Mouse (Mus musculus) G1E (cell line): Measurements from ENCODE around the gene Sephs2. TPM values are rescaled to one million over a fixed set of nuclear protein-coding genes. Genes with fewer than 3 reads are reported as not detected.

Source experiments
- ATAC-seq: 2 replicates; pipeline ENCODE4 v1.8.0; 2016; ENCODE audit warnings: mild to moderate bottlenecking; ENCODE audit not compliant: insufficient number of reproducible peaks, poor library complexity, low FRiP score, severe bottlenecking; ENCODE audit errors: extremely low read depth
- DNase-seq: peaks from one replicate; pipeline ENCODE4 v3.0.0; 2012; ENCODE audit warnings: low spot score
- H3K27me3 ChIP-seq: 2 replicates; pipeline ENCODE4 v1.6.1; 2012; ENCODE audit warnings: mild to moderate bottlenecking, low read length, inconsistent platforms; ENCODE audit not compliant: insufficient read depth
- H3K36me3 ChIP-seq: replicated peaks from 2 replicates; pipeline ENCODE3; 2012; ENCODE audit warnings: mild to moderate bottlenecking, inconsistent platforms
- H3K4me1 ChIP-seq: 2 replicates; pipeline ENCODE4 v1.6.1; 2012; ENCODE audit warnings: low read depth, low read length, inconsistent platforms, mixed read lengths; ENCODE audit not compliant: insufficient read depth
- H3K4me3 ChIP-seq: 2 replicates; pipeline ENCODE4 v1.5.1; 2012; ENCODE audit warnings: low read depth, mild to moderate bottlenecking, inconsistent platforms, low read length, moderate library complexity, mixed read lengths
- H3K9me3 ChIP-seq: replicated peaks from 2 replicates; pipeline ENCODE4 v1.6.1; 2012; ENCODE audit warnings: inconsistent platforms
- CTCF ChIP-seq: IDR thresholded peaks from 2 replicates; pipeline ENCODE4 v1.5.1; 2012; ENCODE audit warnings: low read depth, low read length, inconsistent platforms, mixed read lengths
- GATA1 ChIP-seq: IDR thresholded peaks from 2 replicates; pipeline ENCODE4 v1.6.1; 2012; ENCODE audit warnings: borderline replicate concordance, low read length, inconsistent platforms, mixed read lengths
- GATA2 ChIP-seq: IDR thresholded peaks from 2 replicates; pipeline ENCODE4 v1.6.1; 2012; ENCODE audit warnings: low read depth, low read length, inconsistent platforms, borderline replicate concordance
- POLR2AphosphoS5 ChIP-seq: IDR thresholded peaks from 2 replicates; pipeline ENCODE4 v1.6.1; 2012; ENCODE audit warnings: low read depth, low read length, inconsistent platforms; ENCODE audit not compliant: insufficient replicate concordance
- TAL1 ChIP-seq: conservative IDR thresholded peaks from 2 replicates; pipeline ENCODE4 v1.6.1; 2012; ENCODE audit warnings: low read depth, low read length, inconsistent platforms, mixed read lengths
- polyA plus RNA-seq: library from polyadenylated mRNA; stranded (reverse); fragments of >175 nt; gene quantifications from 2 replicates; pipeline ENCODE4 v1.2.3, GENCODE M21; 2012
- total RNA-seq, 2 experiments: library from RNA; stranded (forward) in 1 of 2; stranded (reverse) in 1 of 2; fragments of 200-1000 nt in 1 of 2; fragments of >200 nt in 1 of 2; fragmentation: Nextera tagmentation in 1 of 2; gene quantifications; 2 replicates each; pipeline ENCODE4 v1.2.3; 2014 to 2017

Gene Sephs2
- total and polyA plus RNA-seq, 3 experiments, result 39.9 to 126 (median 75.9) TPM

GRCm38 (mm10) chr7:127297586-127298193 lies 23.8 kb upstream of the Sephs2 start:
- DNase-seq (no peak), ATAC-seq (no peak)
- H3K9me3 ChIP-seq, result no peaks in the 10 kb centered on the region
- no peaks in the 10 kb centered on the region for H3K36me3 ChIP-seq
- H3K4me3 ChIP-seq, result no peak overlapping the region
- TF ChIP-seq TAL1 (no peak), GATA1 (no peak), POLR2AphosphoS5 (no peak), CTCF (no peak), GATA2 (no peak)
- peaks cover 43% of the 10 kb centered on the region for H3K27me3 ChIP-seq
- H3K4me1 ChIP-seq, result peaks cover 8% of the 10 kb centered on the region; the same call in 1 of the 2 replicates

- Histone ChIP-seq H3K9me3 (no peaks in the 10 kb centered on the region), H3K4me3 (no peak overlapping the region), H3K27me3 (peaks cover 37% of the 10 kb centered on the region), H3K36me3 (no peaks in the 10 kb centered on the region), H3K4me1 (peaks cover 8% of the 10 kb centered on the region; the same call in 1 of the 2 replicates)
- ATAC-seq (no peak), DNase-seq (no peak)
- no peak for TF ChIP-seq TAL1
- no peak for TF ChIP-seq GATA2
- no peak for TF ChIP-seq GATA1
- no peak for TF ChIP-seq CTCF
- TF ChIP-seq POLR2AphosphoS5, result no peak
Measured at GRCm38 (mm10) chr7:127296786-127297555, 23.1 kb upstream of the Sephs2 start.

GRCm38 (mm10) chr7:127296098-127296497 lies 22.2 kb upstream of the Sephs2 start, which contains the start of gene Itgal:
TSS of gene Itgal (plus strand) at chr7:127296260.
- H3K9me3 ChIP-seq, result no peaks in the 10 kb centered on the region
- H3K27me3 ChIP-seq, result peaks cover 36% of the 10 kb centered on the region
- H3K36me3 ChIP-seq, result no peaks in the 10 kb centered on the region
- peaks cover 8% of the 10 kb centered on the region; the same call in 1 of the 2 replicates for H3K4me1 ChIP-seq
- ATAC-seq (peak; percentile 22; the same call in 1 of the 2 replicates), DNase-seq (peak; percentile 20)
- no peak for TF ChIP-seq CTCF
- no peak for TF ChIP-seq POLR2AphosphoS5
- TF ChIP-seq GATA2, result no peak
- TF ChIP-seq TAL1, result no peak
- no peak for TF ChIP-seq GATA1
- no peak within 1 kb of the TSS for H3K4me3 ChIP-seq

- H3K27me3 ChIP-seq, result peaks cover 30% of the 10 kb centered on the region
- ATAC-seq, result no peak
- no peak for DNase-seq
- H3K4me1 ChIP-seq, result peaks cover 22% of the 10 kb centered on the region
- no peaks in the 10 kb centered on the region for H3K9me3 ChIP-seq
- H3K36me3 ChIP-seq, result no peaks in the 10 kb centered on the region
- no peak for TF ChIP-seq GATA1
- no peak for TF ChIP-seq GATA2
- TF ChIP-seq POLR2AphosphoS5, result no peak
- no peak for TF ChIP-seq CTCF
- H3K4me3 ChIP-seq, result no peak overlapping the region
Measured at GRCm38 (mm10) chr7:127290142-127290541, 16.3 kb upstream of the Sephs2 start.

GRCm38 (mm10) chr7:127289306-127289705 lies 15.5 kb upstream of the Sephs2 start:
- Histone ChIP-seq H3K4me1 (peaks cover 28% of the 10 kb centered on the region), H3K27me3 (peaks cover 30% of the 10 kb centered on the region), H3K36me3 (no peaks in the 10 kb centered on the region), H3K9me3 (no peaks in the 10 kb centered on the region), H3K4me3 (no peak overlapping the region)
- TF ChIP-seq CTCF (no peak), TAL1 (no peak), POLR2AphosphoS5 (no peak), GATA2 (no peak), GATA1 (no peak)
- ATAC-seq (no peak), DNase-seq (no peak)

- ATAC-seq (no peak), DNase-seq (no peak)
- Histone ChIP-seq H3K36me3 (no peaks in the 10 kb centered on the region), H3K27me3 (peaks cover 30% of the 10 kb centered on the region), H3K4me1 (peaks cover 34% of the 10 kb centered on the region), H3K4me3 (no peak overlapping the region), H3K9me3 (no peaks in the 10 kb centered on the region)
- no peak for TF ChIP-seq GATA2
- TF ChIP-seq CTCF, result no peak
- TF ChIP-seq TAL1, result no peak
- no peak for TF ChIP-seq GATA1
- TF ChIP-seq POLR2AphosphoS5, result no peak
Measured at GRCm38 (mm10) chr7:127287940-127288339, 14.1 kb upstream of the Sephs2 start.
